Comparison of ENCODE assay signal across 9 mouse cellular contexts in genomic region chr16:39984205-39984634, GRCm38 (mm10). TPM values are rescaled to one million over a fixed set of nuclear protein-coding genes. Genes with fewer than 3 reads are reported as not detected.
A peak's percentile ranks its signal among the peaks of the same experiment; 100 is the strongest.
DNase-seq lines count a peak whose midpoint lies in the region; ATAC-seq and TF ChIP-seq lines count a peak whose summit lies in the region.
"Had no signal": no experiment of that assay in that cellular context is flagged by ENCODE, and none has a peak within 500 bp of the region (broad histone marks: within the 10 kb centered on the region; RNA-seq: fewer than 3 reads in every experiment).

Gene Lsamp, plus strand, starts transcription at chr16:39984361.

- H3K4me3 ChIP-seq in heart, adult 2 months = no peak within 1 kb of the TSS; the same call in 1 of the 2 replicates
- peak within 1 kb of the TSS; percentile 50 for H3K4me3 ChIP-seq in embryonic facial prominence, embryonic 11.5 days (ENCODE audit: low read depth, low read length)
- H3K4me3 ChIP-seq in liver, embryonic 13.5 days (replicated peaks) = peak within 1 kb of the TSS; percentile 27

- TF ChIP-seq POLR2A in heart, adult 2 months (IDR thresholded peaks at IDR 0.05; ENCODE audit: insufficient read depth, low read depth, low read length) = no peak

- DNase-seq in heart, adult 2 months = peak; percentile 8 to 36
- DNase-seq in heart, postnatal 25 days (ENCODE audit: low spot score) = no peak
- peak; percentile 87 for DNase-seq in embryonic facial prominence, embryonic 11.5 days (ENCODE audit: low spot score)
- DNase-seq in heart, postnatal 14 days = peak; percentile 22 to 47
- DNase-seq in layer of hippocampus, adult 11-12 months (ENCODE audit: low spot score) = peak; percentile 92
- no peak for DNase-seq in liver, embryonic 13.5 days
- DNase-seq in ovary, adult 18-20 months (ENCODE audit: low spot score) = peak; percentile 19

- H3K9ac ChIP-seq in heart, adult 2 months (ENCODE audit: low read depth, low read length) = no peak within 1 kb of the TSS
- peak within 1 kb of the TSS; percentile 55 for H3K9ac ChIP-seq in embryonic facial prominence, embryonic 11.5 days (replicated peaks; ENCODE audit: low read length)
- H3K9ac ChIP-seq in liver, embryonic 13.5 days = no peak within 1 kb of the TSS

- H3K4me1 ChIP-seq in heart, adult 2 months (ENCODE audit: control insufficient read depth, insufficient read depth, low read length) = no peaks in the 10 kb centered on the region
- no peaks in the 10 kb centered on the region for H3K4me1 ChIP-seq in embryonic facial prominence, embryonic 11.5 days (ENCODE audit: control insufficient read depth, insufficient read depth, low read length)
- no peaks in the 10 kb centered on the region for H3K4me1 ChIP-seq in liver, embryonic 13.5 days (replicated peaks)

- no peak for TF ChIP-seq EP300 in heart, adult 2 months (IDR thresholded peaks at IDR 0.05; ENCODE audit: insufficient read depth, low read depth, low read length)

- WGBS in heart, adult 2 months = 2% methylated on average over 24 of the region's 24 CpGs
- under 1% methylated on average over 24 of the region's 24 CpGs for WGBS in embryonic facial prominence, embryonic 11.5 days
- 2% methylated on average over 24 of the region's 24 CpGs for WGBS in liver, embryonic 13.5 days (ENCODE audit: insufficient replicate concordance)

- intact Hi-C loops in heart, adult 2 months (cut with DNase I) = no loop called here
- intact Hi-C loops in heart, postnatal 25 days (cut with DNase I) = no loop called here
- intact Hi-C loops in heart, postnatal 14 days (cut with DNase I) = no loop called here

- no peaks in the 10 kb centered on the region for H3K79me2 ChIP-seq in heart, adult 2 months (replicated peaks; ENCODE audit: control insufficient read depth, insufficient read depth, low read length)

- H3K4me2 ChIP-seq in embryonic facial prominence, embryonic 11.5 days (ENCODE audit: low read depth, low read length) = peak within 1 kb of the TSS; percentile 97
- peak within 1 kb of the TSS; percentile 54 for H3K4me2 ChIP-seq in liver, embryonic 13.5 days

- no peak within 1 kb of the TSS for H3K27ac ChIP-seq in heart, adult 2 months
- H3K27ac ChIP-seq in embryonic facial prominence, embryonic 11.5 days (replicated peaks; ENCODE audit: low read depth, low read length) = no peak within 1 kb of the TSS
- no peak within 1 kb of the TSS for H3K27ac ChIP-seq in liver, embryonic 13.5 days
- H3K27ac ChIP-seq: macrophage had no signal

- no peaks in the 10 kb centered on the region for H3K9me3 ChIP-seq in embryonic facial prominence, embryonic 11.5 days (replicated peaks; ENCODE audit: control insufficient read depth, low read length)
- no peaks in the 10 kb centered on the region for H3K9me3 ChIP-seq in liver, embryonic 13.5 days (replicated peaks)

- TF ChIP-seq CTCF in heart, adult 2 months (IDR thresholded peaks at IDR 0.05) = peak; percentile 60

- 0 out of 2 replicates have a peak, but pooled peaks cover 1% of the 10 kb centered on the region for H3K27me3 ChIP-seq in heart, adult 2 months (ENCODE audit: control insufficient read depth, insufficient read depth, low read length)
- H3K27me3 ChIP-seq in embryonic facial prominence, embryonic 11.5 days (ENCODE audit: control insufficient read depth, insufficient read depth, low read length) = no peaks in the 10 kb centered on the region
- H3K27me3 ChIP-seq in liver, embryonic 13.5 days = peaks cover 4% of the 10 kb centered on the region

- peak; percentile 94 for ATAC-seq in embryonic facial prominence, embryonic 11.5 days (replicated peaks; ENCODE audit: insufficient number of reproducible peaks, low FRiP score, low TSS enrichment, low read depth)
- no peak for ATAC-seq in liver, embryonic 13.5 days (ENCODE audit: low read depth)
- ATAC-seq in CD4-positive, CD25-positive, alpha-beta regulatory T cell, adult 4 months = no peak

- no peaks in the 10 kb centered on the region for H3K36me3 ChIP-seq in heart, adult 2 months (ENCODE audit: control insufficient read depth, insufficient read depth, low read length)
- no peaks in the 10 kb centered on the region for H3K36me3 ChIP-seq in embryonic facial prominence, embryonic 11.5 days (replicated peaks; ENCODE audit: control insufficient read depth, insufficient read depth, low read depth, low read length)
- no peaks in the 10 kb centered on the region for H3K36me3 ChIP-seq in liver, embryonic 13.5 days

RNA-seq across cellular contexts. Expression of gene Lsamp, which starts in this region (rescaled TPM):
- total RNA-seq in heart, adult 2 months (2021) = 1 to 10 TPM in 1 of 2 experiments, under 1 TPM in 1; 0.97 to 2.3 TPM
- polyA plus RNA-seq in heart, adult 2 months (2012; rRNA removed) = 1.1 and 1.8 TPM in 2 replicates
- 1 to 10 TPM; 1.5 to 1.8 TPM for total RNA-seq in heart, postnatal 25 days (2021)
- 5.7 and 7.6 TPM in 2 replicates for polyA plus RNA-seq in embryonic facial prominence, embryonic 11.5 days (2014; fragmentation: Nextera tagmentation; extraction: Ambion mirVana)
- 1 to 10 TPM; 1.4 TPM for total RNA-seq in heart, postnatal 14 days (2021)
- polyA plus RNA-seq in liver, embryonic 13.5 days (2015; fragmentation: Nextera tagmentation; extraction: Ambion mirVana) = 0.06 and 0.21 TPM in 2 replicates
- polyA plus RNA-seq in CD4-positive, CD25-positive, alpha-beta regulatory T cell, adult 4 months (2017; shearing (Covaris generic)) = not detected
- polyA plus RNA-seq: macrophage had no signal

Comparison
In these comparisons a context has a peak if more than half of its experiments do, and no peak if none do; other contexts are left out.
1. DNase-seq: peak in heart, adult 2 months (2 of 2), embryonic facial prominence, embryonic 11.5 days (single experiment), heart, postnatal 14 days (2 of 2), layer of hippocampus, adult 11-12 months (single experiment) and ovary, adult 18-20 months (single experiment); none in heart, postnatal 25 days (single experiment) and liver, embryonic 13.5 days (single experiment).